8 mouse cellular contexts compared by ENCODE assay signal in genomic region chr7:88277858-88278627, GRCm38 (mm10). TPM values are rescaled to one million over a fixed set of nuclear protein-coding genes. Genes with fewer than 3 reads are reported as not detected.
A peak's percentile ranks its signal among the peaks of the same experiment; 100 is the strongest.
DNase-seq lines count a peak whose midpoint lies in the region; ATAC-seq and TF ChIP-seq lines count a peak whose summit lies in the region.

TSS of gene Ctsc (plus strand) at chr7:88278085.

- H3K4me1 ChIP-seq in hindbrain, embryonic 16.5 days (ENCODE audit: control insufficient read depth, insufficient read depth, low read depth, low read length) = peaks cover 7% of the 10 kb centered on the region; the same call in 1 of the 2 replicates

- WGBS in hindbrain, embryonic 16.5 days = 3% methylated on average over 34 of the region's 34 CpGs

- H3K4me2 ChIP-seq in hindbrain, embryonic 16.5 days (ENCODE audit: low read length) = peak within 1 kb of the TSS; percentile 93

- H3K4me3 ChIP-seq in gastrocnemius, adult 2 months = peak within 1 kb of the TSS; percentile 88
- H3K4me3 ChIP-seq in hindbrain, embryonic 16.5 days (ENCODE audit: low read length) = peak within 1 kb of the TSS; percentile 52

- peak within 1 kb of the TSS; percentile 52 for H3K9ac ChIP-seq in hindbrain, embryonic 16.5 days (ENCODE audit: low read depth, low read length)

- DNase-seq in T-cell, adult 2 months (ENCODE audit: low spot score) = peak; percentile 96
- peak; percentile 89 for DNase-seq in gastrocnemius, adult 2 months
- DNase-seq in left cerebral cortex, adult 18-20 months (ENCODE audit: low spot score in 2 of 2) = peak; percentile 14 to 64
- peak; percentile 94 for DNase-seq in lung, postnatal 4 days
- peak; percentile 25 for DNase-seq in retina, postnatal 7 days (ENCODE audit: low read depth, low spot score)
- DNase-seq in urinary bladder, adult 18-20 months (ENCODE audit: low spot score in 2 of 2) = peak; percentile 80

- intact Hi-C loops in gastrocnemius, adult 2 months (cut with DNase I) = no loop called here

- H3K27me3 ChIP-seq in hindbrain, embryonic 16.5 days (replicated peaks; ENCODE audit: control insufficient read depth, insufficient read depth, low read length) = no peaks in the 10 kb centered on the region

- peak; percentile 30 for TF ChIP-seq CTCF in gastrocnemius, adult 2 months (IDR thresholded peaks at IDR 0.05)

- H3K27ac ChIP-seq in gastrocnemius, adult 2 months = peak within 1 kb of the TSS; percentile 96
- no peak within 1 kb of the TSS for H3K27ac ChIP-seq in hindbrain, embryonic 16.5 days (ENCODE audit: low read depth, low read length)

- peak; percentile 93 for ATAC-seq in common myeloid progenitor, adult 5-6 weeks (replicated peaks; ENCODE audit: low read depth, poor library complexity, severe bottlenecking)
- ATAC-seq in hindbrain, embryonic 16.5 days = peak; percentile 91

- no peaks in the 10 kb centered on the region for H3K9me3 ChIP-seq in hindbrain, embryonic 16.5 days (ENCODE audit: control insufficient read depth, low read length)

- H3K36me3 ChIP-seq in hindbrain, embryonic 16.5 days (ENCODE audit: control insufficient read depth, insufficient read depth, low read length) = no peaks in the 10 kb centered on the region

RNA-seq across cellular contexts. Expression of gene Ctsc, which starts in this region (rescaled TPM):
- 43.9 and 47.0 TPM in 2 replicates for total RNA-seq in common myeloid progenitor, adult 5-6 weeks (2017)
- total RNA-seq in gastrocnemius, adult 2 months (2021) = 10 to 100 TPM; 41.6 to 50.7 TPM
- 25.1 and 25.2 TPM in 2 replicates for polyA plus RNA-seq in hindbrain, embryonic 16.5 days (2015; fragmentation: Nextera tagmentation; extraction: Ambion mirVana)
- total RNA-seq in left cerebral cortex, adult 18-20 months (2021) = 10 to 100 TPM in 1 of 2 experiments, 1 to 10 TPM in 1; 8.5 to 11.1 TPM

Comparison
In these comparisons a context has a peak if more than half of its experiments do, and no peak if none do; other contexts are left out.
1. DNase-seq: peak in every context shown above with its lines; median percentile 96 in T-cell, adult 2 months; 94 in lung, postnatal 4 days; 89 in gastrocnemius, adult 2 months; 80 in urinary bladder, adult 18-20 months; 39 in left cerebral cortex, adult 18-20 months; 25 in retina, postnatal 7 days.